Mouse (Mus musculus) midbrain, postnatal 0 days (tissue): ENCODE results near the gene 4930512M02Rik. TPM values are rescaled to one million over a fixed set of nuclear protein-coding genes. Genes with fewer than 3 reads are reported as not detected.

Experiments used
- ATAC-seq: fragments of 200-750 bp; cut with Nextera tagmentation; 2 replicates; pipeline ENCODE4 v1.8.0; 2017; ENCODE audit warnings: moderate number of reproducible peaks, mild to moderate bottlenecking, moderate TSS enrichment, moderate library complexity; ENCODE audit not compliant: low FRiP score
- DNase-seq: peaks from one replicate; pipeline ENCODE4 v3.0.0-alpha.2; 2015; ENCODE audit warnings: low spot score
- H3K27ac ChIP-seq: fragments of 300-500 bp; sonication (generic); 2 replicates; pipeline ENCODE4 v1.5.1; 2014; ENCODE audit warnings: low read depth, mild to moderate bottlenecking, low read length, mixed read lengths
- H3K27me3 ChIP-seq: fragments of 300-500 bp; sonication (generic); 2 replicates; pipeline ENCODE4 v1.6.1; 2014; ENCODE audit warnings: low read length, control low read depth, mixed read lengths; ENCODE audit not compliant: insufficient read depth
- H3K36me3 ChIP-seq: fragments of 300-500 bp; sonication (generic); 2 replicates; pipeline ENCODE4 v1.6.1; 2014; ENCODE audit warnings: low read length, control low read depth, mixed read lengths; ENCODE audit not compliant: insufficient read depth
- H3K4me1 ChIP-seq: fragments of 300-500 bp; sonication (generic); 2 replicates; pipeline ENCODE4 v1.6.1; 2014; ENCODE audit warnings: mild to moderate bottlenecking, control low read depth, antibody characterized with exemption, low read length, mixed read lengths; ENCODE audit not compliant: insufficient read depth
- H3K4me2 ChIP-seq: fragments of 300-500 bp; sonication (generic); 2 replicates; pipeline ENCODE4 v1.6.1; 2014; ENCODE audit warnings: low read depth, mild to moderate bottlenecking, low read length, mixed read lengths; ENCODE audit not compliant: poor library complexity, severe bottlenecking
- H3K4me3 ChIP-seq: fragments of 300-500 bp; sonication (generic); 2 replicates; pipeline ENCODE4 v1.5.1; 2014; ENCODE audit warnings: low read depth, mild to moderate bottlenecking, low read length, moderate library complexity
- H3K9ac ChIP-seq: fragments of 300-500 bp; sonication (generic); replicated peaks from 2 replicates; pipeline ENCODE4 v1.6.1; 2014; ENCODE audit warnings: mild to moderate bottlenecking, low read length, moderate library complexity, mixed read lengths; ENCODE audit not compliant: poor library complexity, severe bottlenecking
- H3K9me3 ChIP-seq: fragments of 300-500 bp; sonication (generic); 2 replicates; pipeline ENCODE4 v1.6.1; 2016; ENCODE audit warnings: low read length, control low read depth
- CTCF ChIP-seq: IDR thresholded peaks from 2 replicates; pipeline ENCODE4 v1.5.1; 2016; ENCODE audit warnings: antibody characterized with exemption, mild to moderate bottlenecking
- WGBS: fragments of 180-500 bp; shearing (Covaris S2); extraction: QIAGEN DNeasy Blood & Tissue Kit; methylation state at CpG from one replicate; pipeline ENCODE4 v1.1.7; 2014; 5-methylcytosine and 5-hydroxymethylcytosine counted together
- polyA plus RNA-seq: library from polyadenylated mRNA; unstranded; fragments of >200 nt; fragmentation: Nextera tagmentation; extraction: Ambion mirVana; gene quantifications from 2 replicates; pipeline ENCODE4 v1.2.1, GENCODE M21; 2015
- total RNA-seq: library from RNA; depleted of rRNA; stranded (reverse); fragments of >200 nt; gene quantifications from 2 replicates; pipeline ENCODE4 v1.2.3, GENCODE M21; 2014

Gene 4930512M02Rik
- total and polyA plus RNA-seq, 2 experiments from 2014 or later = not detected

- Histone ChIP-seq H3K4me2 (no peak overlapping the region), H3K36me3 (no peaks in the 10 kb centered on the region), H3K27ac (no peak overlapping the region), H3K9ac (no peak overlapping the region), H3K27me3 (no peaks in the 10 kb centered on the region), H3K9me3 (no peaks in the 10 kb centered on the region), H3K4me3 (no peak overlapping the region), H3K4me1 (no peaks in the 10 kb centered on the region)
- WGBS = 88% methylated on average over 7 of the region's 7 CpGs
- TF ChIP-seq CTCF = no peak
- ATAC-seq = no peak
- no peak for DNase-seq
Measured at GRCm38 (mm10) chr11:11559099-11559686, 68.4 kb downstream of the 4930512M02Rik start.

- no peak overlapping the region for H3K4me2 ChIP-seq
- H3K9ac ChIP-seq = no peak overlapping the region
- no peaks in the 10 kb centered on the region for H3K9me3 ChIP-seq
- no peak for TF ChIP-seq CTCF
- H3K4me1 ChIP-seq = no peaks in the 10 kb centered on the region
- H3K4me3 ChIP-seq = no peak overlapping the region
- DNase-seq (no peak), ATAC-seq (no peak)
- no peaks in the 10 kb centered on the region for H3K27me3 ChIP-seq
- H3K36me3 ChIP-seq = no peaks in the 10 kb centered on the region
- no peak overlapping the region for H3K27ac ChIP-seq
- WGBS = 82% methylated on average over 3 of the region's 3 CpGs
Measured at GRCm38 (mm10) chr11:11558662-11559061, 69.0 kb downstream of the 4930512M02Rik start.

DNA sequence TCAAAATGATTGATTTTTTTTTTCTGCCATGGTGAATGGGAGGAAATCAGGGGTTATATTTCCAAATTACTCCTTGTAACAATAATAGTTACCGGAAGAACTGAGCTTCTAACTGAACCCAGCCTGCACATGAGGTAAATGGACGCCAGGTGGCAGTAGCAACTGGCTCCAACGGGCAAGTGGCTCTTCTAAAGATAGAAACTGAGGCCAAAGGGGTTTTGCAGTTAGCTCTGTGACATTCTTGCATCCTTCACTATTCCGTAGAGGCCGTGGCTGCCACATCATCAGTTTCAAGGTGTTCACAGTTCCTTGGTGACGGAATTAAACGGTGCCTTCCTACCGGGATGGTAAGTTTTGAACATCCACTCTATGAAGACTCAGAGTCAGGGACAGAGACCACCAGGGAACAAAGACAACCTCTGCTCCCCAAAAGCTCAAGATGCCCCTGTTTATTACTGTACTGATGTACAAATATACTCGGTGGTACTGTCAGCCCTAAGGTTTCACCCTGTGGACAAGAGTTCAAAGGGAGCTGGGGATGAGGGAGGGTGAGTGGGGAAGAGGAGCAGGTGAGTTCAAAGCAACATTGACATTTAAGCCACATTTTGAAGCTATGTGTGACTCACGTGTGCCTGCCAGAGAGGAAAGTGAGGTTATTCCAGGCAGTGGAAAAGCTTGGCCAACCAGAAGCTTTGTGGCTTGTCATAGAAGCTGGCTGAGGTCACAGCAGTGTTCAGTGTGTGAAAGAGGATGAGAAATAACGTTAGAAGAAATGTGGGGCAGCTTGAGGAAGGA is 70.3 kb downstream of the 4930512M02Rik start:
- TF ChIP-seq CTCF = peak; percentile 62
- no peaks in the 10 kb centered on the region for H3K36me3 ChIP-seq
- no peak overlapping the region for H3K9ac ChIP-seq
- H3K27me3 ChIP-seq = no peaks in the 10 kb centered on the region
- no peak overlapping the region for H3K4me3 ChIP-seq
- ATAC-seq = no peak
- 48% methylated on average over 11 of the region's 11 CpGs for whole genome bisulfite sequencing
- no peak overlapping the region for H3K4me2 ChIP-seq
- no peak overlapping the region for H3K27ac ChIP-seq
- peak; percentile 6 for DNase-seq
- no peaks in the 10 kb centered on the region for H3K4me1 ChIP-seq
- H3K9me3 ChIP-seq = no peaks in the 10 kb centered on the region

GRCm38 (mm10) chr11:11556186-11556585 is 71.4 kb downstream of the 4930512M02Rik start:
- ATAC-seq = no peak
- no peak for TF ChIP-seq CTCF
- Histone ChIP-seq H3K36me3 (no peaks in the 10 kb centered on the region), H3K27ac (no peak overlapping the region), H3K4me2 (no peak overlapping the region), H3K27me3 (no peaks in the 10 kb centered on the region), H3K4me3 (no peak overlapping the region), H3K9ac (no peak overlapping the region), H3K4me1 (no peaks in the 10 kb centered on the region), H3K9me3 (no peaks in the 10 kb centered on the region)
- 92% methylated on average over 1 of the region's 1 CpGs for WGBS
- DNase-seq = no peak

DNA sequence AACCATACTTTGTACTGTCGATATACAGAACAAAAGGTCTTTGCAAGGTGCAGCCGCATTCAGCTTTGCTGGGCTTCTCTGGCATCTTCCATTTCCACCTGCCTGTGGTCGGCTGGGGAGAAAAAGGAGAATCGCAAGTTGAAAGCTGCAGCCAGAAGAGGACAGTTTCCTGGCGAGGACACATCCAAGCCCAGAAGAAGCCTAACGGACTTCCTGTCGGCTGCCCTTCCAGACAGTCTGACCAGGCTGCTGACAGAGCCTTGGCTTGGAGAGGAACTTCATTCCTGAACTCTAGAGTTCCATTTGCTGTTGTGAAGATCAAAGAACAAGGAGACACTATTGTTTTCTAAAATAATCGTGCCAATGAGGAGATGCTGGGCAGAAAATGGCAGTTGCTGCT is 72.1 kb downstream of the 4930512M02Rik start:
- Histone ChIP-seq H3K27ac (no peak overlapping the region), H3K27me3 (no peaks in the 10 kb centered on the region), H3K9me3 (no peaks in the 10 kb centered on the region), H3K9ac (no peak overlapping the region), H3K36me3 (no peaks in the 10 kb centered on the region), H3K4me3 (no peak overlapping the region), H3K4me1 (no peaks in the 10 kb centered on the region), H3K4me2 (no peak overlapping the region)
- WGBS = 81% methylated on average over 8 of the region's 8 CpGs
- no peak for TF ChIP-seq CTCF
- no peak for DNase-seq
- no peak for ATAC-seq

- Histone ChIP-seq H3K9me3 (no peaks in the 10 kb centered on the region), H3K36me3 (no peaks in the 10 kb centered on the region), H3K9ac (no peak overlapping the region), H3K27ac (no peak overlapping the region), H3K4me1 (no peaks in the 10 kb centered on the region), H3K4me2 (no peak overlapping the region), H3K4me3 (no peak overlapping the region), H3K27me3 (no peaks in the 10 kb centered on the region)
- WGBS = 84% methylated on average over 7 of the region's 7 CpGs
- TF ChIP-seq CTCF = no peak
- no peak for DNase-seq
- ATAC-seq = no peak
Measured at GRCm38 (mm10) chr11:11547597-11548240, 79.9 kb downstream of the 4930512M02Rik start.
